Mouse (Mus musculus) small intestine, adult 2 months (tissue): ENCODE measurements around the gene Fam43b. TPM values are rescaled to one million over a fixed set of nuclear protein-coding genes. Genes with fewer than 3 reads are reported as not detected.
"Not testable (repeated sequence)": the region's sequence is repeated elsewhere in the genome, so short reads cannot be mapped to it uniquely, and the experiment has no call there.

Experiments used
- H3K27ac ChIP-seq: fragments of 200-500 bp; 2 replicates; pipeline ENCODE4 v1.5.1; 2012; ENCODE audit warnings: low read depth, low read length, control low read depth, inconsistent platforms; ENCODE audit not compliant: insufficient read depth
- H3K27me3 ChIP-seq: fragments of 200-500 bp; 2 replicates; pipeline ENCODE4 v1.6.1; 2012; ENCODE audit warnings: mild to moderate bottlenecking, moderate library complexity, low read length, inconsistent platforms; ENCODE audit not compliant: control insufficient read depth, insufficient read depth
- H3K36me3 ChIP-seq: fragments of 200-500 bp; 2 replicates; pipeline ENCODE4 v1.6.1; 2012; ENCODE audit warnings: mild to moderate bottlenecking, low read length, control low read depth, inconsistent platforms; ENCODE audit not compliant: control insufficient read depth, insufficient read depth
- H3K4me1 ChIP-seq: fragments of 200-500 bp; 2 replicates; pipeline ENCODE4 v1.6.1; 2012; ENCODE audit warnings: low read length, inconsistent platforms, mixed read lengths; ENCODE audit not compliant: control insufficient read depth, insufficient read depth, insufficient read length
- H3K4me3 ChIP-seq: fragments of 200-500 bp; 2 replicates; pipeline ENCODE4 v1.5.1; 2012; ENCODE audit warnings: low read depth, mild to moderate bottlenecking, control low read depth, inconsistent platforms, low read length, moderate library complexity
- CTCF ChIP-seq: fragments of 200-500 bp; IDR thresholded peaks from 2 replicates; pipeline ENCODE4 v1.5.1; 2012; ENCODE audit warnings: low read depth, mild to moderate bottlenecking, control low read depth, inconsistent platforms, low read length, moderate library complexity, mixed read lengths; ENCODE audit not compliant: insufficient replicate concordance, insufficient read length; ENCODE audit errors: extremely low read depth
- POLR2A ChIP-seq: fragments of 200-500 bp; IDR thresholded peaks from 2 replicates; pipeline ENCODE4 v1.6.1; 2012; ENCODE audit warnings: low read depth, mild to moderate bottlenecking, control low read depth, inconsistent platforms, low read length, moderate library complexity
- WGBS: fragments of 180-500 bp; shearing (Covaris S2); methylation state at CpG from one replicate; pipeline ENCODE4 v1.1.7; 2018; 5-methylcytosine and 5-hydroxymethylcytosine counted together
- polyA plus RNA-seq: library from polyadenylated mRNA; depleted of rRNA; stranded (reverse); fragments of >200 nt; gene quantifications from 2 replicates; pipeline ENCODE4 v1.2.3, GENCODE M21; 2012

Fam43b gene
- polyA plus RNA-seq, 1 experiment = not detected

DNA sequence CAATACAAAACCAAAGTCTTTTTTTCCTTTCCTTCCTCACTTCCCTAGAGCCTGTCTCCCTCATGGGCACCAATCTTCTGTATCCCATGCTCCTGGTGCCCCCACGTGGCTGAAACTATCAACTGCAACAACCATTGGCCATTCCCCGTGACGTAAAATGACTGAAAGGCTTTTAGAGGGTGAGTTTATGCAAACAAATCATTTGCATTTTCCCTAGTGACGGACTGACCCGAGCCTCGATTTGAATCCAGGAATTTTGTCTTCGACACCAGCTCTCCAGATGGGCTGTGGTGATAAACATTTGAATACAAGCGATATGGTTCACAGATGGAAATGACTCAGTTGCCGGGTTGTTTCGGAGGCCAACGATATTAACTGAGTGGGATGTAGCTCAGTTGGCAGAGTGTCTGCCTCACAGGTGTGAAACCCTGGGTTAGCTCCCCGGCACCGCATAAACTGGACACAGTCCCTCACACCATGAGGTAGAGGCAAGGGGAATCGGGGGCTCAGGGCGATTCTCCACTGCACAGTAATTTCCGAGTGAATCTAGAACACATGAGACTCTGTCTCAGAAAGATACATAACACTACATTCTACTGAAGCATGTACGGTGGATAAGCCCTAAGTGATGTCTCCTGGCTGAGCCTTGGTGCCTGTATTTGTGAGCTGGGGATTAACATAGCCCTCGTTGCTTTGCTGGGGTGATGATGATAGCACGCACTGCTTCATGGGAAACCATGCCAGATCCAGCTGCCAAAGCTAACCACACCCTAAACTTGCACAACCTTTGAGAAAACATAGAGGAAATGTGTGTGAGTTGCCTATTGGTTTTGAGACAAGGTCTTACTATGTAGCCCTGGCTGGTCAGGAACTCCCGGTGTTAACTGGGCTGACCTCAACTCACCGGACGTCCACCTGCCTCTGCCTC is 30.7 kb upstream of the Fam43b start:
- TF ChIP-seq POLR2A = no peak
- TF ChIP-seq CTCF = peak; percentile 76; the same call in 1 of the 2 replicates
- H3K36me3 ChIP-seq = no peaks in the 10 kb centered on the region
- peak overlapping the region; percentile 24 for H3K4me3 ChIP-seq
- no peaks in the 10 kb centered on the region for H3K27me3 ChIP-seq
- peak overlapping the region; percentile 8; the same call in 1 of the 2 replicates for H3K27ac ChIP-seq
- peaks cover 12% of the 10 kb centered on the region; the same call in 1 of the 2 replicates for H3K4me1 ChIP-seq
- 17% methylated on average over 22 of the region's 22 CpGs for WGBS

DNA sequence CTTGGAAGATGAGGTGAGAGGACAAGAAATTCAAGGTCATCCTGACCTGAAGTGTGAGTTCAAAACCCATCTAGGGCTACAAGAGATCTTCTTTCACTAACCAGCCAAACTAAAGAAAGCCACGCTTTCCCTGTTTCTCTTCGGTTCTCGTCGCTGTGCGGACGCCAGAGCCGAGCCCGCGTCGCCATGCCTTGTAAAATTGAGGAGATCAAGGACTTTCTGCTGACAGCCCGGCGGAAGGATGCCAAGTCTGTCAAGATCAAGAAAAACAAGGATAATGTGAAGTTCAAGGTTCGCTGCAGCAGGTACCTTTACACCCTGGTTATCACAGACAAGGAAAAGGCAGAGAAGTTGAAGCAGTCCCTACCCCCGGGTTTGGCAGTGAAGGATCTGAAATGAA is 29.3 kb upstream of the Fam43b start:
- 40% methylated on average over 14 of the region's 14 CpGs for WGBS
- not testable (repeated sequence) for H3K36me3 ChIP-seq

DNA sequence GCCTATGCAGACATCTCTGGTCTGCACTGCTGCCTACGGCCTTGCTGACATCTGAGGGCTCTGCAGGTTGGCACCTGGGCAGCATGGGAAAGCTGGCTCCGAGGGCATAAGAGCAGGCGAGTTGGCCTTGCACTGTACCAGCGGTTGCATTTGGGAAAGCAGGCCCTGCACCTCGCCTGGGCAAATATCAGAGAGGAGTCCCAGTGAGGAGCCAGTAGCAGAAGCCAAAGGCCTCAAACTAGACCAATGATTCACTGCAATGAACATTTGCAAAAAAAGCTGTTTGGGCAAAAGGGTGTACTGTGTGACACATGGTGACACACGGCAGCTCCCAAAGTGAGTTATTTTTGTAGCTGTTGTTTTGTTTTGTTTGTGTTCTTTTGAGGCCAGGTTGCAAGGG is 28.7 kb upstream of the Fam43b start:
- Histone ChIP-seq H3K27ac (no peak overlapping the region), H3K27me3 (no peaks in the 10 kb centered on the region), H3K4me3 (no peak overlapping the region), H3K4me1 (peaks cover 12% of the 10 kb centered on the region; the same call in 1 of the 2 replicates), H3K36me3 (no peaks in the 10 kb centered on the region)
- TF ChIP-seq POLR2A (no peak), CTCF (no peak)
- 84% methylated on average over 6 of the region's 6 CpGs for WGBS

More for the DNA sequence above, 29.3 kb upstream of the Fam43b start:
- not testable (repeated sequence) for H3K27me3 ChIP-seq, H3K4me3 ChIP-seq, H3K27ac ChIP-seq
- H3K4me1 ChIP-seq = peaks cover 12% of the 10 kb centered on the region; the same call in 1 of the 2 replicates

GRCm38 (mm10) chr4:138418340-138418957 is 22.1 kb upstream of the Fam43b start:
- no peak for TF ChIP-seq CTCF
- 22% methylated on average over 11 of the region's 11 CpGs for WGBS
- no peaks in the 10 kb centered on the region for H3K36me3 ChIP-seq
- peaks cover 4% of the 10 kb centered on the region; the same call in 1 of the 2 replicates for H3K4me1 ChIP-seq
- no peak overlapping the region for H3K27ac ChIP-seq
- H3K27me3 ChIP-seq = no peaks in the 10 kb centered on the region
- no peak overlapping the region for H3K4me3 ChIP-seq

- no peaks in the 10 kb centered on the region for H3K27me3 ChIP-seq
- no peak overlapping the region for H3K4me3 ChIP-seq
- TF ChIP-seq CTCF = no peak
- TF ChIP-seq POLR2A = no peak
- no peaks in the 10 kb centered on the region for H3K36me3 ChIP-seq
- peaks cover 4% of the 10 kb centered on the region; the same call in 1 of the 2 replicates for H3K4me1 ChIP-seq
- no peak overlapping the region for H3K27ac ChIP-seq
- WGBS = 50% methylated on average over 4 of the region's 4 CpGs
Observed at GRCm38 (mm10) chr4:138417882-138418281, 21.6 kb upstream of the Fam43b start.

GRCm38 (mm10) chr4:138416414-138416813 is 20.1 kb upstream of the Fam43b start:
- TF ChIP-seq POLR2A = no peak
- no peak for TF ChIP-seq CTCF
- Histone ChIP-seq H3K27me3 (no peaks in the 10 kb centered on the region), H3K36me3 (no peaks in the 10 kb centered on the region), H3K4me3 (no peak overlapping the region), H3K4me1 (peaks cover 4% of the 10 kb centered on the region; the same call in 1 of the 2 replicates), H3K27ac (no peak overlapping the region)
- 83% methylated on average over 5 of the region's 5 CpGs for WGBS

- 38% methylated on average over 3 of the region's 3 CpGs for WGBS
- Histone ChIP-seq H3K27ac (no peak overlapping the region), H3K4me3 (no peak overlapping the region), H3K4me1 (peaks cover 4% of the 10 kb centered on the region; the same call in 1 of the 2 replicates), H3K27me3 (no peaks in the 10 kb centered on the region), H3K36me3 (no peaks in the 10 kb centered on the region)
- no peak for TF ChIP-seq CTCF
- no peak for TF ChIP-seq POLR2A
Observed at GRCm38 (mm10) chr4:138415991-138416390, 19.7 kb upstream of the Fam43b start.
